Mouse (Mus musculus): ENCODE results near the gene Gtf2f2. TPM values are rescaled to one million over a fixed set of nuclear protein-coding genes. Genes with fewer than 3 reads are reported as not detected.

Gtf2f2 gene
- total RNA-seq, 1 experiment: 23.2 TPM

- Histone ChIP-seq H3K9me3 (ENCODE audit: control insufficient read depth, insufficient read depth, low read depth, low read length) (no peaks in the 10 kb centered on the region), H3K27ac (ENCODE audit: insufficient read depth, low read depth, low read length, poor library complexity, severe bottlenecking) (no peak overlapping the region), H3K4me3 (ENCODE audit: insufficient read depth in 1 of 2, low read depth in 1 of 2, low read length in 2 of 2, poor library complexity in 1 of 2, severe bottlenecking in 1 of 2) (no peak overlapping the region; a peak in 1 of 4 replicates), H3K9ac (ENCODE audit: insufficient read depth, low read depth, low read length, poor library complexity, severe bottlenecking) (no peak overlapping the region), H3K36me3 (ENCODE audit: control insufficient read depth, insufficient read depth, low read length, poor library complexity, severe bottlenecking) (no peaks in the 10 kb centered on the region), H3K4me1 (ENCODE audit: control insufficient read depth in 2 of 2, insufficient read depth in 2 of 2, low read length in 2 of 2, poor library complexity in 1 of 2) (no peaks in the 10 kb centered on the region)
- DNase-seq (ENCODE audit: low read depth, low spot score): no peak
- in situ Hi-C loops (cut with MboI; ENCODE audit: low sequenced_read_pairs in 2 of 2, unreplicated experiment in 2 of 2): no loop called here
- TF ChIP-seq CHD2 (IDR thresholded peaks at IDR 0.05; ENCODE audit: low read depth, low read length): no peak
- no peak for TF ChIP-seq ZC3H11A (IDR thresholded peaks at IDR 0.05; ENCODE audit: borderline replicate concordance, low read depth, low read length)
- no peak for TF ChIP-seq ZNF384 (IDR thresholded peaks at IDR 0.05; ENCODE audit: low read depth, low read length)
- TF ChIP-seq MAFK (IDR thresholded peaks at IDR 0.05; ENCODE audit: insufficient read depth, low read depth, low read length): no peak
- TF ChIP-seq HCFC1 (IDR thresholded peaks at IDR 0.05; ENCODE audit: borderline replicate concordance, insufficient read depth, low read length): no peak
Observed at GRCm38 (mm10) chr14:76031117-76031842, 20.6 kb upstream of the Gtf2f2 start.

DNA sequence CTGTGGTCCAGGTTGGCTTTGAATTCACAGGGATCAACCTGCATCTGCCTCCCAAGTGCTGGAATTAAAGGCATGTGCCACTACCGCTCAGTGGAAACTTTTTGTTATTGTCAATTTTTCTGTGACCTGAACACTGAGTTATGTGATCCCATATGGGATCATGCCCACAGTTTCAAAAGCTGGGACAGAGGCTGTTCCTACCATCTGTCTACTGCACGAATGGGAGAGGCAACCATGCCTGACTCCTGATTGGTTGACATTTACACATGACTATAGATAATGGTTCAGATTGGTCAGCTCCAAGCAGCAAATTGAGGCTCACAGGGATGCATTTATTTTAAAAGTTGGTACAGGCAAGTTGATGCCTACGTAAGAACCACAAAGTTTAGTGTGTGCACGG is 14.0 kb upstream of the Gtf2f2 start:
- no peaks in the 10 kb centered on the region for H3K36me3 ChIP-seq (ENCODE audit: control insufficient read depth, insufficient read depth, low read length, poor library complexity, severe bottlenecking)
- in situ Hi-C loops (cut with MboI; ENCODE audit: low sequenced_read_pairs in 2 of 2, unreplicated experiment in 2 of 2): no loop called here
- no peak overlapping the region for H3K4me3 ChIP-seq (ENCODE audit: insufficient read depth in 1 of 2, low read depth in 1 of 2, low read length in 2 of 2, poor library complexity in 1 of 2, severe bottlenecking in 1 of 2)
- DNase-seq (ENCODE audit: low read depth, low spot score): no peak
- TF ChIP-seq MAFK (IDR thresholded peaks at IDR 0.05; ENCODE audit: insufficient read depth, low read depth, low read length) (no peak), HCFC1 (IDR thresholded peaks at IDR 0.05; ENCODE audit: borderline replicate concordance, insufficient read depth, low read length) (no peak), CHD2 (IDR thresholded peaks at IDR 0.05; ENCODE audit: low read depth, low read length) (no peak), ZNF384 (IDR thresholded peaks at IDR 0.05; ENCODE audit: low read depth, low read length) (peak; percentile 1; the same call in 1 of the 2 replicates)
- H3K4me1 ChIP-seq (ENCODE audit: control insufficient read depth in 2 of 2, insufficient read depth in 2 of 2, low read length in 2 of 2, poor library complexity in 1 of 2): no peaks in the 10 kb centered on the region
- no peaks in the 10 kb centered on the region for H3K9me3 ChIP-seq (ENCODE audit: control insufficient read depth, insufficient read depth, low read depth, low read length)
- no peak overlapping the region for H3K9ac ChIP-seq (ENCODE audit: insufficient read depth, low read depth, low read length, poor library complexity, severe bottlenecking)
- no peak overlapping the region for H3K27ac ChIP-seq (ENCODE audit: insufficient read depth, low read depth, low read length, poor library complexity, severe bottlenecking)

GRCm38 (mm10) chr14:76020927-76021719 is 10.5 kb upstream of the Gtf2f2 start:
- DNase-seq (ENCODE audit: low read depth, low spot score): no peak
- TF ChIP-seq HCFC1 (IDR thresholded peaks at IDR 0.05; ENCODE audit: borderline replicate concordance, insufficient read depth, low read length) (no peak), CHD2 (IDR thresholded peaks at IDR 0.05; ENCODE audit: low read depth, low read length) (no peak), ZC3H11A (IDR thresholded peaks at IDR 0.05; ENCODE audit: borderline replicate concordance, low read depth, low read length) (no peak), ZNF384 (IDR thresholded peaks at IDR 0.05; ENCODE audit: low read depth, low read length) (no peak), MAFK (IDR thresholded peaks at IDR 0.05; ENCODE audit: insufficient read depth, low read depth, low read length) (no peak)
- Histone ChIP-seq H3K4me3 (ENCODE audit: insufficient read depth in 1 of 2, low read depth in 1 of 2, low read length in 2 of 2, poor library complexity in 1 of 2, severe bottlenecking in 1 of 2) (no peak overlapping the region), H3K9ac (ENCODE audit: insufficient read depth, low read depth, low read length, poor library complexity, severe bottlenecking) (no peak overlapping the region), H3K4me1 (ENCODE audit: control insufficient read depth in 2 of 2, insufficient read depth in 2 of 2, low read length in 2 of 2, poor library complexity in 1 of 2) (no peaks in the 10 kb centered on the region), H3K27ac (ENCODE audit: insufficient read depth, low read depth, low read length, poor library complexity, severe bottlenecking) (no peak overlapping the region), H3K9me3 (ENCODE audit: control insufficient read depth, insufficient read depth, low read depth, low read length) (no peaks in the 10 kb centered on the region), H3K36me3 (ENCODE audit: control insufficient read depth, insufficient read depth, low read length, poor library complexity, severe bottlenecking) (no peaks in the 10 kb centered on the region)
- in situ Hi-C loops (cut with MboI; ENCODE audit: low sequenced_read_pairs in 2 of 2, unreplicated experiment in 2 of 2): no loop called here

- no peak for TF ChIP-seq MAFK (IDR thresholded peaks at IDR 0.05; ENCODE audit: insufficient read depth, low read depth, low read length)
- TF ChIP-seq ZNF384 (IDR thresholded peaks at IDR 0.05; ENCODE audit: low read depth, low read length): no peak
- TF ChIP-seq ZC3H11A (IDR thresholded peaks at IDR 0.05; ENCODE audit: borderline replicate concordance, low read depth, low read length): no peak
- no peak for TF ChIP-seq CHD2 (IDR thresholded peaks at IDR 0.05; ENCODE audit: low read depth, low read length)
- no peak for TF ChIP-seq HCFC1 (IDR thresholded peaks at IDR 0.05; ENCODE audit: borderline replicate concordance, insufficient read depth, low read length)
- no peaks in the 10 kb centered on the region for H3K4me1 ChIP-seq (ENCODE audit: control insufficient read depth in 2 of 2, insufficient read depth in 2 of 2, low read length in 2 of 2, poor library complexity in 1 of 2)
- no peak overlapping the region for H3K27ac ChIP-seq (ENCODE audit: insufficient read depth, low read depth, low read length, poor library complexity, severe bottlenecking)
- DNase-seq (ENCODE audit: low read depth, low spot score): no peak
- in situ Hi-C loops (cut with MboI; ENCODE audit: low sequenced_read_pairs in 2 of 2, unreplicated experiment in 2 of 2): no loop called here
- no peak overlapping the region for H3K9ac ChIP-seq (ENCODE audit: insufficient read depth, low read depth, low read length, poor library complexity, severe bottlenecking)
- no peaks in the 10 kb centered on the region for H3K9me3 ChIP-seq (ENCODE audit: control insufficient read depth, insufficient read depth, low read depth, low read length)
- H3K4me3 ChIP-seq (ENCODE audit: insufficient read depth in 1 of 2, low read depth in 1 of 2, low read length in 2 of 2, poor library complexity in 1 of 2, severe bottlenecking in 1 of 2): no peak overlapping the region
- no peaks in the 10 kb centered on the region for H3K36me3 ChIP-seq (ENCODE audit: control insufficient read depth, insufficient read depth, low read length, poor library complexity, severe bottlenecking)
Observed at GRCm38 (mm10) chr14:76020259-76020785, 9.7 kb upstream of the Gtf2f2 start.
